Mouse (Mus musculus) MEL (cell line): Measurements from ENCODE around the gene Fbxl8.

ENCODE experiments used
- CTCF ChIP-seq, 3 experiments: IDR thresholded peaks in 2 of 3; conservative IDR thresholded peaks in 1 of 3; 2 replicates each; pipeline ENCODE4 v1.5.1; 2011 to 2012; ENCODE audit warnings: low read length in 3 of 3, low read depth in 2 of 3, mild to moderate bottlenecking in 2 of 3, improper control_type of control experiment in 1 of 3, inconsistent platforms in 1 of 3, mixed read lengths in 1 of 3, moderate library complexity in 1 of 3; ENCODE audit not compliant: control insufficient read depth in 1 of 3, insufficient read depth in 1 of 3, poor library complexity in 1 of 3, severe bottlenecking in 1 of 3
- E2F4 ChIP-seq: IDR thresholded peaks from 2 replicates; pipeline ENCODE4 v1.6.1; 2011; ENCODE audit warnings: low read depth, low read length, improper control_type of control experiment, borderline replicate concordance
- ELF1 ChIP-seq: IDR thresholded peaks from 2 replicates; pipeline ENCODE4 v1.6.1; 2014; ENCODE audit warnings: low read depth, mild to moderate bottlenecking, inconsistent platforms, low read length, improper control_type of control experiment, moderate library complexity
- EP300 ChIP-seq, 2 experiments: IDR thresholded peaks; 2 replicates each; pipeline ENCODE4 v1.6.1; 2011; ENCODE audit warnings: improper control_type of control experiment in 2 of 2, low read length in 2 of 2, low read depth in 1 of 2, mild to moderate bottlenecking in 1 of 2
- MAX ChIP-seq: IDR thresholded peaks from 2 replicates; pipeline ENCODE4 v1.6.1; 2011; ENCODE audit warnings: low read length, improper control_type of control experiment
- POLR2A ChIP-seq, 2 experiments: IDR thresholded peaks; 2 replicates each; pipeline ENCODE4 v1.6.1; 2011 to 2012; ENCODE audit warnings: low read length in 2 of 2, mild to moderate bottlenecking in 2 of 2, control low read depth in 1 of 2, improper control_type of control experiment in 1 of 2, low read depth in 1 of 2, moderate library complexity in 1 of 2; ENCODE audit not compliant: control insufficient read depth in 1 of 2, insufficient read depth in 1 of 2, poor library complexity in 1 of 2
- UBTF ChIP-seq: IDR thresholded peaks from 2 replicates; pipeline ENCODE4 v1.6.1; 2012; ENCODE audit warnings: low read depth, mild to moderate bottlenecking, inconsistent platforms, low read length, improper control_type of control experiment, moderate library complexity, borderline replicate concordance; ENCODE audit not compliant: insufficient read depth

DNA sequence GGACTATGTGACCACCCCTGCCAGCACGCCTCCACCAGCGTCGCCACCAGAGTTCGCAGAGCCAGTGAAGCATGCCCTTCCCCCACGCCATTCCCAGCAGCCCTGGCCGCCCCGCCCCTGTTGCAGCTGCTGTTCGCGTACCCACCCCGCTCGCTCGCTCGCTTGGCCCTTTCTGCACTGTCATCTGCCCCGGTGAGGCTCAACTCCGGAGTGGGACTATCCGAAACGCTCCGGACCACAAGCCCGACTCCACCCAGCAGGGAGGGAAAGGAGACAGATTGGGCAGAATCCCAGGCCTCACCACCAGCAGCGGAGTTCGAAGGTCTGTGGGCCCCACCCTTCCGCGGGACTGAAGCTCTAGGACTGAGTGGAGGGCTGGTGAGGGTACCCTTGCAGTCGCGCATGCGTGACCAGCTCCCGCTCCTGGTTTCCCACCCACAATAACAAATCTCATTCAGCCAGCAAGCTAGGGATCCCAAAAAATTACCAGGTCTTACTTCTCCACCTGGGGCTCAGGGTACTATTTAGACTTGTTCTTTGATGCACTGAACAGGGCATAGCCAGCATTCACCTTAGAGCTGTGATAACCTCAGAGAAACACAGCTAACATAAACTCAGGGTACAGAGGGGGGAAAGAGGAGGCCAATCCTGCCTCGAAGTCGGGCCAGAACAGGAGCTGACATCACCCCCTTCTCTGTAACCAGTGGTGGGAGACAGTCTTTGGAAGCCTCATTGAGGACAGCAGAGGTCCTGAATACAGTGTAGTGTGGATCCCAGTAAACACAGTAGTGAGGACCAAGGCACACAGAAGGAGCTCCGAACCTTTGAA is 12.1 kb downstream of the Fbxl8 start:
- no peak for TF ChIP-seq MAX
- TF ChIP-seq CTCF (IDR thresholded peaks at IDR 0.05 in 2 of 3, conservative IDR thresholded peaks at IDR 0.05 in 1 of 3; ENCODE audit: control insufficient read depth in 1 of 3, insufficient read depth in 1 of 3, low read depth in 2 of 3, low read length in 3 of 3, poor library complexity in 1 of 3, severe bottlenecking in 1 of 3), result no peak
- no peak for TF ChIP-seq ELF1
- TF ChIP-seq UBTF, result no peak
- no peak for TF ChIP-seq POLR2A (IDR thresholded peaks at IDR 0.05; ENCODE audit: control insufficient read depth in 1 of 2, insufficient read depth in 1 of 2, low read depth in 1 of 2, low read length in 2 of 2, poor library complexity in 1 of 2)
- TF ChIP-seq E2F4, result no peak
- no peak for TF ChIP-seq EP300 (IDR thresholded peaks at IDR 0.05; ENCODE audit: low read depth in 1 of 2, low read length in 2 of 2)
